Mouse (Mus musculus) adrenal gland, postnatal 10 days (tissue): ENCODE results near the gene Bbs12. TPM values are rescaled to one million over a fixed set of nuclear protein-coding genes. Genes with fewer than 3 reads are reported as not detected.

Experiments
- DNase-seq: peaks from one replicate; pipeline ENCODE4 v3.0.0; 2021; ENCODE audit warnings: mixed read lengths
- total RNA-seq, 2 experiments: library from RNA; stranded (reverse); gene quantifications; 2 replicates each; pipeline ENCODE4 v1.2.3; 2021

Bbs12 gene
- total RNA-seq, 2 experiments from 2014 or later = 2.8 to 5.5 TPM

DNA sequence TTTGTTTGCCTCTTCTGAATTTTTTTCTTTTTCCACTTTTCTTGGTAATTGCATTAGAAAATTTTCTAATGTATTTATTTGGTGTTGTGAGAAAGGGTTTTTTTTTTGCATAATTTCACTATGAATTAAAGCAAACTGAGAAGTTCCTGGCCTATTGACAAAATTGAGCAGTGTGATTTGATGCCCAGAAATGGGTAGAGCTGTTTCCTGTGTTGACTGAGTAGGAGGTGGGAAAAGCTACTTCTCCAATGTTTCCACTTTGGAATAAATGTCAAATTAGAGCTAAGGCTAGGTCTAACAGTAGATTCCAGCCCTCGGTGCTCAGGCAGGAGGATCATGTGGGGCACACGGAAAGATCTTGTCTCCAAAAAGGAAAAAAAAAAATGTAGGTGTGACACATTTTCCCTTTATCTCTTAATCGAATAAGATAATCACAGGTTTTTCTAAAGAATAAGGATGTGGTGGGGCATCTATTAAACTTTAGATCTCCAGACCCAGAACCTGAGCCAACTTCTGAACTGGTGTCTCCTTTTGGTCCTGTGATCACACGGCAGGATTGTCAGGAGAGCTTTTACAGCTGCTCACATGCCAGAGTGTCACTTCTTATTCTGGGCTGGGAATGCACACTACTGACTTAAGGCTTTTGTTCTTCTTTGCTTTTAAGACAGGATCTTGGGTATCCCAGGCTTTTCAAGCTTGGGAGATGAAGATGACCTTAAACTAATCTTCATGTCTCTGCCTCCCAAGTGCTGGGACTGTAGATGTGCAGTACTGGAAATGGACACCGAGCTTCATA, 13.2 kb downstream of the Bbs12 start:
- DNase-seq = no peak

DNA sequence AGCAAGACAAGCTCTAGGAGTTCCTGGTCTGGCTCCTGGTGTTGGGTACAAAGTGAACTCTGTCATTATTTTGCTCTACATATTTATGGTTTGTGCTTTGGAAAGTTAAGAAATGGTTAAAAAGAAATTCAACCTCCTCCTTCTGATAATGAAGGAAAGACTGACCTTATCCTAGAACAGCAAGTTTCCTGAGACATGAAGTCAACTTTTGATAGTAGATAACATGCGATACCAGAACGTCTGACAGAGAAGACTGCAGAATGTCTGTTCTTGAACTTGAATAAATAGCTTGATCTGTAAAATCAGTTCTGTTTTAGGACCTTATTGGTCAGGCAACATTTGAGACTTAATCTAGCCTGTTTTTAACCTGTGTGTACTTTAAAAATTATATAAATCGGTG, 14.3 kb downstream of the Bbs12 start:
- DNase-seq = no peak

DNA sequence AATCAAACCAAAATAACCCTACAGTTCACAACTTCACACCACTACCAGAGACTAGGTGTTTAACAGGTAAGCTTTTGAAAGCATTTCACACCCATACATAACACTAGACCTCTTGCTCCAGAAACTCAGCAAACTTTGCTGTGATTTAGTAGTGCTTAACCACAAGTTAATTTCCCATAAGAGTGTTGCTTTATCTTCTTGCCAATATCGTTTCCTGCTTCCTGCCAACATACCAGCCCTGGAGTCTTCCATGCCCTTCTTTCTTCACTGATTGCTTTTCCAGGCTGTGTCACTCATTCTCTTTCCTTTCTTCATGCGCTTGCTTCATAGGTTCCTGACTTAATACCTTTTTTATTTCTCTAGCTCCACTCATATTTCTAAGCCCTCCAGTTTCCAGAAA, 16.1 kb downstream of the Bbs12 start:
- no peak for DNase-seq

DNA sequence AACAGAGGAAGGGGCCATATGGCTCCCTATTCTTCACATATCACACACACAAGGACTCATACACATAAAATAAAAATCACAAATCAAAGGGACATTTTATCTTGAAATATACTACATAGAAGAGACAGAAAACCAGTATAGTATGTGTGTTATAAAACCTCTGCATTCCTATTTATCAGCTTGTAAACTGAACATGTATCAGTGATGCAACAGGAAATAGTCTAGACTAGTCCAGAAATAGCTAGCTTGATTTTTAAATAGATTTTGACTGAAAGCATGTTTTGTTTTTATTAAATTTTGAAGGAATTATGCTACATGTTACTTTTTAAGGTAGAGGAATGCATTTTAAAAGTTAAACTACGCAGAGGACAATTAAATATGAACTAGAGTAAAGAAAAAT, 17.6 kb downstream of the Bbs12 start:
- DNase-seq = no peak

DNA sequence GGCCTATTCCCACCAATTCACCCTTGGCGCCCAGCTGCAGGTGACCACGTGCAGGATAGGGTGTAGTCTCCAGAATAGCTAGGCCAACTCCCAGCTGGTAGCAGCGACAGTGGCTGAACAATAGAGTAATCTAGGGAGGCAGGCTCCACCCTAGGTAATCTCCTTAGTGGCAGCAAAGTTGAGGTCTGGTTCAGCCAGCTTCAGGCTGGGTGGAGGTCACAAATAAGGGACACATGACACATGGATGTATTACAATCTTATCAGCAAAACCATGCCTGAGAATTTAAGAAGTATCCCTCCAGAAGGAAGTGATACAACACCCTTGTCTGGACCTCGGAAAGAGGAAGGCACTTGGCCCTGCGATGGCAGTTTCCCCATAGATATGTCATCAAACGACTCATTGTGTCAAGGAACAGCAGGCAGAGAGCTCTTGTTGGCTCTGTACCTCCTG, 19.7 kb downstream of the Bbs12 start:
- DNase-seq = no peak

DNA sequence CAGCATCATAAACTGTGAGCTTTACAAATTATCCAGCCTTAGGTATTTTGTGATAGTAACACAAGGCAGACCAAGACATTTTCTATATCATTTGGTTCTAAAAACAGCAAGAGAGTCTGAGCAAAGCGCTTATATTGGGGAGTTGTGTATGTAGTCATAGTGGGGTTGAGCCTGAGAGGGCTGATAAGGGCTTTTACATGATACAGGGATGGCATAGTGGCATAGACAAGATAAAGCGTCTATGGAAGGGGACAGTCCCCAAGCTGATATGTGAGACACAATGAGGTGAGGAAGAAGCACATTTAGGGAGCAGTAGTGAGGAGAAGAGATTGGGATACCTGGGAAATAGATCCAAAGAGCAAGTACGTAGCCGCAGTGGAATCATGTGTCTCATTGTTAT, 21.7 kb downstream of the Bbs12 start:
- no peak for DNase-seq

DNA sequence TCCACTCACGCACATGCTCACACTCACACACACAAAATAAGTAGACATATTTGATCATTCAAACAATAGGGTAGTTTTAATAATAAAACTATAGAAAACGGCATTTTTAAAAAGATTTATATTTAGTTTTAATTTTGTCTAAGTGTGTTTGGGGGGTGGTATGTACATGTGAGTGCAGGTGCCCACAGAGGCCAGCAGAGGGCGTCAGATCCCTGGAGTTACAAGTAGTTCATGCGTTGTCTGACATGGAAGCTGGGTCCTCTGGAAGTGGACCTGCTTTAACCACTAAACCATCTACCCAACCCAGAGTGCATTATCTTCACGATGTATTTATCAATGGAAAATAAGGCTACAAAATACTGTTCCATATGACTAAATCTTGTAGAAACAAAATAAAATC, 28.8 kb downstream of the Bbs12 start:
- peak; percentile 39 for DNase-seq

DNA sequence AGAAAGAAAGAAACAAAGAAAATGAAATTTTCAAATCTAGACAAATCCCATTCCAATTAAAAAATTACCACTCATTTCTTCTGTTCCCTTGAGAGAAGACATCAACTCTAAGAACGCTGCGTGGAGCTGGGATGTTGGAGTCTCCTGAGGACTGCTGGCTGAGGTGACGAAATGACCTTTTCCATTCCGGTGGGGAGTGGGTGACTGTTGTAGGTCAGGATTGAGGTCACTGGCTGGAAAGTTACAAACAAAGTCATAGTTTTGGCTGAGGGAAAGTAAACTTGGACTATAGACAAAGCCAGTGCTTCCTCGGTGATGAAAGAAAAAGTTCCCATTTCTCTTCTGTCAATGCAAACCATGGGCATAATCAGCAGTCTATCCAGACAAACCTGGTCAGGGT, 30.5 kb downstream of the Bbs12 start:
- no peak for DNase-seq

DNA sequence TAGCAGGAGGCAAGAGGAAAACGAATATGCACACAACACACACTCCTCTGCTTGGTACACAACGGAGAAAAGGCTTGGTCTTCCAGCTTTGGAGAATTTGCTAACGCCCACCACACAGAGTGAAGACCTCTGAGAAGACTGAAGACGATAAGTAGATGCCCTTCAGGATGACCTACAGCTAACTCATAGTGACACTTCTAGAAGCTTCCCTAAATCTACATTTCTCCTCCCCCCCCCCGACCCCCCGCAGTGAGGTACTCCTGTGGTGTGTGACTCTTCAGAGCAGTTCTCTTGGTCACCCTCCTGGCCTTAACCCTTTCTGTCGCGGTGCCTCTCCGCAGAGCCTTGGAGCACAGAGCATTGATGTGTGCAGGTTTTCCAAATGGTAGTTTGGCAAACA, 35.3 kb downstream of the Bbs12 start:
- no peak for DNase-seq

DNA sequence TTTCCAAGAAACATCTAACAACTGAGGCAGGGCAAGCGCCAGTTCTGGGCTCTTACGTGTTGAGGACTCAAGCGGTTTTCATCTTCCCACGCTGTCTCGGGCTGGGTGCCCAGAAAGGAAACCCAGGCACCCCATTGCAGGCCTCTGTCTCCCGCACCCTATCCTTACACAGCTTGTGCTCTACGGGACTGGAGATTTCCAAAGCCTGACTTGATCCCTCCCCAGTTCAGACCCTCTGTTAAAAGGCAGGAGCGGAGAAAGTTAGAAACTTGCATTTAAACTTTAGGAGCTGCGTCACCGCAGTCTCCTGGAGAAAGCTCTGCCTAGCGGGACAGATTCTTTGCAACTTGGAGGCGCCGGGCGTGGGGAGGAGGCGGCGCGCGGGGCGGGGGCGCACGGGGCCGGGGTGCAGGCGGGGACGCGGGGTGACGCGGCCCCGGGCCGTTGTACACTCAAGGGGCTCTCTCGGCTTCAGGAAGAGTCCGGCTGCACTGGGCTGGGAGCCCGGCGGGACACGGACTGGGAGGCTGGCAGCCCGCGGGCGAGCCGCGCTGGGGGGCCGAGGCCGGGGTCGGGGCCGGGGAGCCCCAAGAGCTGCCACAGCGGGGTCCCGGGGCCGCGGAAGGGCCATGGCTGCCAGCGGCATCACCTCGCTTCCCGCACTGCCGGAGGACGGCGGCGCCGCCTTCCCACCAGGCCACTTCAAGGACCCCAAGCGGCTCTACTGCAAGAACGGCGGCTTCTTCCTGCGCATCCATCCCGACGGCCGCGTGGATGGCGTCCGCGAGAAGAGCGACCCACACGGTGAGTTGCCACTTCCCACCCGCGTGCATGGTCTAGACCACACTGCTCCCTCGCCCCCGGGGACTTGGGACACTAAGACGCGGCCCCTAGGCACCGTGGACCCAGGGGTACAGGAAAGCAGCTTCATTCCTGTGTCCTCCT, 36.1 kb downstream of the Bbs12 start, which contains the start of gene Fgf2:
TSS of gene Fgf2 (plus strand) at position 126 of the 945 bp plus-strand sequence.
- peak; percentile 51 for DNase-seq

DNA sequence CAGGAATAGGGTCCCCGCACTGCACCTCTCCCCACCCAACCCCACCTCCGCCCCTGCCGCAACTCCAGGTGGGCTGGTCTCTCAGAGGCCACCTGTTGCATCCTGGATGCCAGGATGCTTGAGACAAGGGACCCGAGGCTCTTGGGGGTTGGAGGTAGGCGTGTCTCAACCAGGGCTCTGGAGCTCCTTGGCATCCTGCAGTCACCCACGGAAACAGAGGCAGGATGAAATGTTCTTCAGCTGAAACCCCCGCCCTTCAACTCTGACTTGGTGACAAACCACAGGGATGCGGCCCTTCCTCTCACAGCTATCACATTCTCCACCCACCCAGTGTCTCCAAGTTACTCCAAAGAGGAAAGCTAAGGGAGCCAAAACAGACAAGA, 36.8 kb downstream of the Bbs12 start:
- DNase-seq = no peak

DNA sequence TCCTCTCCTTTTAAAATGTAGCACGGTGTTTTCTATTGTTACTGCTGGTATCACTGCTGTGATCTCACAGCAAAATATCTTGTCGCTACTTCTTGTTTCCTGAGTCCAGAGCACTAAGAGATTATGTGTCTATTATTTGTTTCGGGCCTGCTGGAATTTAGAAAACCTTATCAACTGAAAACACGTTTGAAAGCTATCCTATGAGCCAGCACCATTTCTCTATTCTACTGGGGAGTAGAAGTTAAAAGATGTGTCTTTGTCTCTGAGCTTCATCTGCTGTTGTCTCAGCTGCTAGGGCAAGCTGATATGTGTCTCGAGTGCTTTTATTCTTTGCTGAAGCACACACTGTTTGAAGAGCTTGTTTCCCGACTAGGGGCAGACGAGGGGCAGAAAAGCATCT, 38.0 kb downstream of the Bbs12 start:
- DNase-seq = no peak

DNA sequence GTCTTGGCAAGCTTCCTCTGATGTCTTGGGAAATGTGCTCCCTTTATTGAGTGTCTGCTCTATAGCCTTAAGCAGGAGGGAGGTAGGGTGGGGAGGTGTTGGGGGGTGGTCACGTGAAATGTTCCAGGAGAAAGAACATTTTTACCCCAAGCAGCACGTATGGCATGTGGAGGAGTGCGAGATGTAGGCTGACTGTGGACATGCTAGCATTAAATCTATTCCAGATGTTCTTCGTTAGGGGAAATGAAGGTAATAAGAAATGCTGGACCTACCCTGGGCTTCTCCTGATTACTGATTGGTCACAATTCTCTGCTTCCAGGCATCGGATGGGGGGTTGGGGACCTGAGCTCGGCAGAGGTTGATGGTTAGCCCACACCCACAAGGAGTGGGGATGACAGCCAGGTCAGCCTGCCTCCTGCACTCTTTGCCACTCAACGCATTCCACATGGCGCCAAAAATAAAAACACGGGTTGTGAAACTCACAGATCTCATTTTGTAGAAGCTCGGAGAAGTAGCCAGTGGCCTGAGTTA, 41.7 kb downstream of the Bbs12 start:
- DNase-seq = no peak

DNA sequence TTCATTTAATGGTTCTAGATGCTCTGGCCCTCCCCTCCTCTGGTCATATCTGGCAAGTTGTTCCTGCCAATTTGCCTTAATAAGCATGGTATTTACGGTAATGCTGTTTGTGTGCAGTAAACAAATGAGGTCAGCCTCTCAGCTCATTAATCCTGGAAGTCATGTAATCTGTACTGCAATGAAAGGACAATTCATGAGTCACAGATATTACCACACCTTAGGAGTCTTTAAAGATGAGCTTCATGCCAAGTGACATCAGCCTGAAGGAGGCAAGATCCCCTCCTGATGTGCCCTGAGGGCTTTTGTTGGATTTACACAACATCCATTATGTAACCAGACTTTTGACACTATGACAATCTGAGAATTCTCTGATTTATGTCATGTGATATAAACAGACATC, 42.4 kb downstream of the Bbs12 start:
- DNase-seq = no peak

DNA sequence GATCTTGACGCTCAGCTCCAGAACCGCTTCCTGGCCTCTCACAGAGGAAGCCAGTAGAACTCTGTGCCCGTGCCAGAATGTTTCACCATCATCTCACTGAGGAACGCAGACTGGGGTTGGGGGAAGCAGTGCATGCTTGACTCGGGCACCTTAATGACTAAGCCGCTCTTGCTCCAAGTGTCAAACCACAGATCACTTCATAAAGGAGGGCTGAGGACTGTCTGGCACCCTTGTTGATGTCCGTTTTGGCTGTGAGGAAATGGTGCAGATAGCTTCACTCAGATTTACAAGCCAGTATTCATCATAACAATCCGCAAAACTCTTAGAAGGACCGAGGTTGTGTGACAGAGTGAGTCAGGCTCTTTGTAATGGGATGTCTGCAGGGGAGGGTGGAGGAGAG, 48.4 kb downstream of the Bbs12 start:
- no peak for DNase-seq

DNA sequence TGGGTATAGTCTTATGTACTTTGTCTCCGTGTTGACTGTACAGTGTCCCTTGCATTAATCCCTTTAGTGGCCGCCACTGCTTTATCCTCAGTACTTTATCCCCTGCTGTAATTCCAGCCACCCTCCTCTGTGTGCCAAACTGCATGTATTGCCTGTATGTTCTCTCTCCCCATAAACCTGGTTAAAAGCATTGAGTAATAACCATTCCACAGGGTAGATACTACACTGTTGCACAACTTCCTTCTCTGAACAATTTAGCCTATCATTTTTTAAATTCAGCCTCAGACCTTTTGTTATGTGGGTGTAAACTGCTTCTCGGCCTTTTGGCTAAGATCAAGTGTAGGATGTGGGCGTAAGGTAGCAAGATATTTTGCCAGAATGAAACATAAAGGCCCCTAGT, 52.8 kb downstream of the Bbs12 start:
- DNase-seq = no peak

DNA sequence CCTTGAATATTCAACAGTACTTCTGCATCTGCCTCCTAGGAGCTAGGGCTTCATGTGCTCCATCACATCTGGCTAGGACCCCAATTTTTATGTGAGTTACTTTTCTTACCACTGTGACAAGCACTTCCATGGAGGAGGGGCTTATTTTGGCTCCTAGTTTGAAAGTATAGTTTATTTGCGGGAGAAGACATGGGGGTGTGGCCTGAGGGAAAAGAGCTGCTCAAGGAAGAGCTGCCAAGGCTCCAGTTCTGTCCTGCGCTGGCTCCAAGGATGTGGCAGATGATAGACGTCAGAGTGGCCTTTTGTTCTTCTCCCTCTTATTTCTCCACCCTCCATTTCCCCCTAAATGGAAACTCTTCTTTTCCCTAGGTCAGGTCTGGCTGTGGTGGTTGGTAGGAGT, 53.6 kb downstream of the Bbs12 start:
- DNase-seq = no peak

DNA sequence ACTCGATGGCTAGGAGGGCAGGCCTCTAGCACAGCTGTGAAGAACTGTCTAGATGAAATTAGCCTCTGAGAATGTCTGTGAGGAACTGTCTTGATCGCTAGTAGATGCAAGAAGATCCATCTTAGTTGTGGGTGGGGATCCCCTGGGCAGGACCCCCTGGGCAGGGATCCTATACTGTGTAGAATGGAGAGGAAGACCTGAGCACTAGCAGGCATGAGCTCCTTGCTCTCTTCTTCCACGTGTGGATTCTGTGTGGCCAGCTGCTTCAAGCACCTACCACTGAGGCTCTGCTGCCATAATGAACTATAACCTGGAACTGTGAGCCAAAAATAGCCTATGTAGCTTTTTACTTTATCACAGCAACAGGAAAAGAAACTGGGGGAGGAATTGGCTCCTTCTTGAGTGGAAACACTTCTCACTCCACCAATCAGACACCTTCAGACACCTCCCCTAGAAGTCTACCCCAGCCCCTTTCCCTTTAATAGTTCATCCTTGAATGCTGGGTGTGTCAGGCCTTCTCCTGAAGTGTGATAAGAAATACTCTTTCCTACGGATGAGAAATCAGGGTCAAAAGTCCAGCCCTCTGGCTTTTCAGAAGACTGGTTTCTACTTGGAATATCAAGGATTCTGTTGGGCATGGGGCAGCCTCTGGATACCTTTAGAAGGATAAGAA, 54.2 kb downstream of the Bbs12 start:
- DNase-seq = no peak

DNA sequence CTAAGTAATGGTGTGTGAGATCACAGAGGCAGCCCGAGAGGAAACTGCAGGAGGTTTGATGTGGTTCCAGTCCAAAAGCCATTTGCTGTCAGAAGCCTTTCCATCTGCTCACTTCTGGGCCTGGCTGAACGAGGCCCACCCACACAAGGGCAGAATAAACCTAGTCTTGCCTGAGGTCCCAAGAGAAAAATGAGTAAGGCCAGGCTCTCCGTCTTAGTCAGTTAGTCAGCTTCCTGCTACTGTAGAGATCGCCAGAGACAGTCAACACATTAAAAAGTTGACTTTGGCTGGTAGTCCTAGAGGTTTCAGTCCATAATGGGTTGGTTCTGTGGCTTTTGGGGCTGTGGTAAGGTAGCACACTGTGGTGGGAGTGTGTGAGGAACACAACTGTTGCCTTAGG, 58.1 kb downstream of the Bbs12 start:
- no peak for DNase-seq
